Mouse (Mus musculus): Measurements from ENCODE around the gene Dusp2. TPM values are rescaled to one million over a fixed set of nuclear protein-coding genes. Genes with fewer than 3 reads are reported as not detected.
A peak's percentile ranks its signal among the peaks of the same experiment; 100 is the strongest.
"Not testable (repeated sequence)": the region's sequence is repeated elsewhere in the genome, so short reads cannot be mapped to it uniquely, and the experiment has no call there.

The Dusp2 gene
- polyA plus RNA-seq (2015; fragmentation: Nextera tagmentation; extraction: Ambion mirVana): 6.1 and 6.2 TPM in 2 replicates

DNA sequence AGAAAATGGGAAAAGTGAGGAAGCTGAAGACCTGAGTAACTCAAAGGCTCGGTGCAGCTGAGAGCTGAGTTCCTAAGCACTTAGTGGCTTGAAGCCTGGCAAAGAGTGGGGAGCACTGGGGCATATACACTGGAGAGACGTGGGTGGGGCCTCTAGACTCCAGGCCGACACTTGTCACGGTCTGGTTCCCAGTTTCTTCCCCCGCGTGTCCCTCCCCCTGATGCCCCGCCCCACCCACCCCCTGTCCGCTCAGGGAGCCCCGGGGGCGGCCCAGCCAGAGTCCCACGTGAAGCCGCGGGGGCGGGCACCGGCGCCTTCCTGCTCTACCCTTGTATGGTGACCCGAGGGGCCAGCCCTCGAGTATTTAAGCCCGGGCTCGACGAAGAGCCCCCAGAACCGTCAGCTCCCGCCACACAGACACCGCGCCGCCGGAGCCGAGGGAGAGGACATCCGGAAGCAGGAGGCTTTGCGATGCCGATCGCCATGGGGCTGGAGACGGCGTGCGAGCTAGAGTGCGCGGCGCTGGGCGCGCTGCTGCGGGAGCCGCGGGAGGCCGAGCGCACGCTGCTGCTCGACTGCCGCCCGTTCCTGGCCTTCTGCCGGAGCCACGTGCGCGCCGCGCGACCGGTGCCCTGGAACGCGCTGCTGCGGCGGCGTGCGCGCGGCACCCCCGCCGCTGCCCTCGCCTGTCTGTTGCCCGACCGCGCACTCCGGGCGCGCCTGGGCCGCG, at the start of gene Dusp2:
Dusp2 (plus strand) TSS at position 393 of the 730 bp plus-strand sequence.
- Histone ChIP-seq H3K36me3 (ENCODE audit: control insufficient read depth, insufficient read depth, low read length) (no peaks in the 10 kb centered on the region), H3K9ac (ENCODE audit: low read length) (peak within 1 kb of the TSS; percentile 66), H3K9me3 (ENCODE audit: control insufficient read depth, low read length) (no peaks in the 10 kb centered on the region), H3K4me3 (ENCODE audit: low read length) (peak within 1 kb of the TSS; percentile 56), H3K4me2 (ENCODE audit: low read depth, low read length) (peak within 1 kb of the TSS; percentile 84), H3K4me1 (replicated peaks; ENCODE audit: control insufficient read depth, insufficient read depth, low read length) (peaks cover 3% of the 10 kb centered on the region; the same call in 1 of the 2 replicates), H3K27me3 (ENCODE audit: control insufficient read depth, insufficient read depth, low read depth, low read length) (peaks cover 15% of the 10 kb centered on the region), H3K27ac (ENCODE audit: low read length) (no peak within 1 kb of the TSS)
- peak; percentile 89 for ATAC-seq (ENCODE audit: low read depth)
- WGBS: 0% methylated on average over 59 of the region's 76 CpGs

DNA sequence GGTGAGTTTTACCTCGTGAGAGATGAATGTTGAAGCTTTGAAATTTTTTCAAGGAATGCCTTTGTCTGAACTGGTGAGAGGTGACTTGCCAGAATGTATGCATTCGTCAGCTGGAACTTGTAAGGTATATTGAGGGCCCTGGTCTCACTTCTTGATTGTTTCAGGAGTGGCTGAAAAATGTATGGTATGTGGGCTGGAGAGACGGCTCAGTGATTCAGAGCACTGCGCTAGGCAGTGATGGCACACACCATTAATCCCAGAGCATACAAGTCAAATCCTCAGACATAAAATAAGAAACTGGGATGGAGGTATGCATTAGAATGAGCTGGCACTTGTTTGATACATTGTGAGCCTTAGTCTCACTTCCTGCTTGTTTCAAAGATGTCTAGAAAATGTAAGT, 43.7 kb upstream of the Dusp2 start:
- Histone ChIP-seq H3K4me2 (ENCODE audit: low read depth, low read length) (no peak overlapping the region), H3K9ac (ENCODE audit: low read length) (no peak overlapping the region), H3K4me3 (ENCODE audit: low read length) (no peak overlapping the region), H3K27ac (ENCODE audit: low read length) (no peak overlapping the region), H3K9me3 (ENCODE audit: control insufficient read depth, low read length) (no peaks in the 10 kb centered on the region), H3K36me3 (ENCODE audit: control insufficient read depth, insufficient read depth, low read length) (peaks cover 21% of the 10 kb centered on the region), H3K27me3 (ENCODE audit: control insufficient read depth, insufficient read depth, low read depth, low read length) (no peaks in the 10 kb centered on the region), H3K4me1 (replicated peaks; ENCODE audit: control insufficient read depth, insufficient read depth, low read length) (no peaks in the 10 kb centered on the region)
- WGBS: 57% methylated on average over 4 of the region's 4 CpGs
- 0 out of 2 replicates have a peak, but pooled peaks have one; percentile 36 for ATAC-seq (ENCODE audit: low read depth)

DNA sequence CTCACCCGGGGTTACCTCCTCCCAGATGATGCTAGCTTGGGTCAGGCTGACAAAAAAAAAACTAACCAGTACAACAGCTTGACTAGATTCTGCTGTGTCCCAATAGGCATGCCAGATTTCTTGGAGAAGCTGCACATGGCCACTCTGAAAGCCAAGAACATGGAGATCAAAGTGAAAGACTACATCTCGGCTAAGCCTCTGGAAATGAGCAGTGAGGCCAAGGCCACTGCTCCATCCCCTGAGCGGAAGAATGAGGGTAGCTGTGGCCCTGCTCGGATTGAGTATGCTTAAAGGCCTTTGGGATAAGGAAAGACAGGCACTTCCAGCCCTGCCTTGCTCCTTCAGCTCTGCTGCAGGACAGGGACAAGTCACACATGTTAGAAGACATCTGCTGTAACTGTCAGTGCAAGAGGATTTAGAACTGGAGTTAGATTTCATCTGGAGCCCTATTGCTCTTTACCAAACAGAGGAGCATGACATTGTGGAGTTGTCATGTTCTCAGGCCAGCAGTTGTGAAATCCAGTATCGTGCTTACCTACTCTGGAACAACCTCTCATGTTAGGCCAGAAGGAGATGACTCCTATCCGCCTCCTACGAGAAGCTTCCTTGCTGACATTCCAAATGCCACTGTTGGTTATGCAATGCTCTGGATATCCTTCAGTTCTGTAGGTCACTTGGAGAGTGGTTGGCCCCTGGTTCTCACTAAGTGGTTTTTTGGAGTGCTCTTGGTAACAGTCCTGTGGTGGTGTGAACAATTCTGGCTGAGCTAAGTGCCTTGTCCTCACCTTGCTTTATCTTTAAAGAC, 38.8 kb upstream of the Dusp2 start:
- Histone ChIP-seq H3K27ac (ENCODE audit: low read length) (no peak overlapping the region), H3K9ac (ENCODE audit: low read length) (no peak overlapping the region), H3K9me3 (ENCODE audit: control insufficient read depth, low read length) (no peaks in the 10 kb centered on the region), H3K4me2 (ENCODE audit: low read depth, low read length) (no peak overlapping the region), H3K27me3 (ENCODE audit: control insufficient read depth, insufficient read depth, low read depth, low read length) (no peaks in the 10 kb centered on the region), H3K4me3 (ENCODE audit: low read length) (no peak overlapping the region), H3K4me1 (replicated peaks; ENCODE audit: control insufficient read depth, insufficient read depth, low read length) (no peaks in the 10 kb centered on the region), H3K36me3 (ENCODE audit: control insufficient read depth, insufficient read depth, low read length) (peaks cover 37% of the 10 kb centered on the region)
- no peak for ATAC-seq (ENCODE audit: low read depth)
- 93% methylated on average over 7 of the region's 7 CpGs for WGBS

DNA sequence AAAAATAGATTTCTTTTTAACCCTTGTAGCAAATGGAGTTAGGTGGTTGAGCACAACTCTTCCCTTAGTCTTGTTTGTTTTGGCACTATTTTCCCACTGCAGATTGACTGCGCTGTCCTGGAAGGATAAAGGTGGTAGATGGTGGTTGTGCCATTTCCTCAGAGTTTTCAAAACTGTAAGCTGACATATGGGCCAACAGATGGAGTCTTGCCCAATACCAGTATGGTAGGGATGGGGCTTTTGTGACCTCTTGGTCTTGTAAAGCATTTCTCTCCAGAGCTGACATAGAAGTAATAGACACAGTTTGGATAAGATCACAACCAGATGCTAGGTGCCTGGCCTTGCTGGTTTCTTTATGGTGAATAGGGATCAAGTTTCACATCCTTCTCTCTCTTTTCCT, 37.9 kb upstream of the Dusp2 start:
- Histone ChIP-seq H3K27me3 (ENCODE audit: control insufficient read depth, insufficient read depth, low read depth, low read length) (no peaks in the 10 kb centered on the region), H3K9ac (ENCODE audit: low read length) (no peak overlapping the region), H3K27ac (ENCODE audit: low read length) (no peak overlapping the region), H3K4me2 (ENCODE audit: low read depth, low read length) (no peak overlapping the region), H3K4me3 (ENCODE audit: low read length) (no peak overlapping the region), H3K36me3 (ENCODE audit: control insufficient read depth, insufficient read depth, low read length) (peaks cover 37% of the 10 kb centered on the region), H3K9me3 (ENCODE audit: control insufficient read depth, low read length) (no peaks in the 10 kb centered on the region), H3K4me1 (replicated peaks; ENCODE audit: control insufficient read depth, insufficient read depth, low read length) (no peaks in the 10 kb centered on the region)
- WGBS: 89% methylated on average over 1 of the region's 1 CpGs
- ATAC-seq (ENCODE audit: low read depth): no peak

DNA sequence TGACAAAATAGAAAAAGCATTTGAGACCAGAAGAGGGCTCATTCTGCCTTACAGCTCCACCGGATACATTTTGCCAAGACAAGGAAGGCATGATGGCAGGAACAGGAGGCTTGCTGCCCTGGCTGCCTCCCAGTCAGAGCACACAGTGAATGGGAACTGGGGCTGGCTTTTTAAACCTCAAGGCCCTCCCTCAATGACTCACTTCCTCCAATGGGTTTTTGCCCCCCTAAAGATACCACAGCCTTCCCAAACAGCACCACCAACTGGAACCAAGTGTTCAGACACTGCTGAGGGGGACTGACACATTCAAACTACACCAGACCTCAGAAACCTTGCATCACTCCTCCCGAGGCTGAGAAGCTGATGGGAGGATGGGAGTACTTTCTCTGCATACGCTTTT, 35.3 kb upstream of the Dusp2 start:
- H3K36me3 ChIP-seq (ENCODE audit: control insufficient read depth, insufficient read depth, low read length): peaks cover 33% of the 10 kb centered on the region
- 65% methylated on average over 3 of the region's 3 CpGs for WGBS
- no peaks in the 10 kb centered on the region for H3K9me3 ChIP-seq (ENCODE audit: control insufficient read depth, low read length)
- ATAC-seq (ENCODE audit: low read depth): no peak
- H3K4me1 ChIP-seq (replicated peaks; ENCODE audit: control insufficient read depth, insufficient read depth, low read length): no peaks in the 10 kb centered on the region
- H3K4me3 ChIP-seq (ENCODE audit: low read length): no peak overlapping the region
- no peak overlapping the region for H3K27ac ChIP-seq (ENCODE audit: low read length)
- no peak overlapping the region for H3K4me2 ChIP-seq (ENCODE audit: low read depth, low read length)
- H3K9ac ChIP-seq (ENCODE audit: low read length): no peak overlapping the region
- no peaks in the 10 kb centered on the region for H3K27me3 ChIP-seq (ENCODE audit: control insufficient read depth, insufficient read depth, low read depth, low read length)

DNA sequence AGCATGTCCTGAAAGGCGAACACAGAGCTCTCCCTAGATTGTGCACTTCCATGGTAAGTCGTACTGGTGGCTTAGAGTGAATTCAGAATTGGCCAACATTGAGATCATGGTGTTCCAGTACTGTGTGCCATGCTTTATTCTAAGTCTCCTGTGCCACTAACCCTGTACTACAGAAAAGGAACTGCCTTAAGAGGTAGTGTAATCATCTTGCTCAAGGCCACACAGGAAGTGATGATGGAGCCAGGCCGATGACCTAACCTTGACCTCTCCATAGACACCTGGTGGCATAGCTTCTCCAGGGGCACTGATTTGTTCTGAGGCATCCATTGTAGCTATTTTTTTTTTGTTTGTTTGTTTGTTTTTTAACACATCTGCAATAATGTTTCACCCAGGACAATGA, 34.1 kb upstream of the Dusp2 start:
- Histone ChIP-seq H3K4me3 (ENCODE audit: low read length) (no peak overlapping the region), H3K9me3 (ENCODE audit: control insufficient read depth, low read length) (no peaks in the 10 kb centered on the region), H3K4me1 (replicated peaks; ENCODE audit: control insufficient read depth, insufficient read depth, low read length) (no peaks in the 10 kb centered on the region), H3K9ac (ENCODE audit: low read length) (no peak overlapping the region), H3K27ac (ENCODE audit: low read length) (no peak overlapping the region), H3K36me3 (ENCODE audit: control insufficient read depth, insufficient read depth, low read length) (peaks cover 23% of the 10 kb centered on the region), H3K4me2 (ENCODE audit: low read depth, low read length) (no peak overlapping the region), H3K27me3 (ENCODE audit: control insufficient read depth, insufficient read depth, low read depth, low read length) (no peaks in the 10 kb centered on the region)
- WGBS: 81% methylated on average over 3 of the region's 3 CpGs
- no peak for ATAC-seq (ENCODE audit: low read depth)

DNA sequence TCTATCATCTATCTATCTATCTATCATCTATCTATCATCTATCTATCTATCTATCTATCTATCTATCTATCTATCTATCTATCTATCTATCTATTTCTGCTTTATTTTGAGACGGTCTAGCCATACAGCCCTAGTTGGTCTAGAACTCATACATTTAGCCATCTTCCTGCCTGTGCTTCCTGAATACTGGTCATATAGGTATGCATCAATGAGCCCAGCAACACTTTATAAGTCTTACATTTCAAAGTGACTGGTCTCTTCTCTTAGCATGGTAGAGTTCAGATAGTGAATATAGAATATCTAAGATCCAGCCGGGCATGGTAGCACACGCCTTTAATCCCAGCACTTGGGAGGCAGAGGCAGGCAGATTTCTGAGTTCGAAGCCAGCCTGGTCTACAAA, 31.8 kb upstream of the Dusp2 start:
- 85% methylated on average over 4 of the region's 4 CpGs for WGBS

DNA sequence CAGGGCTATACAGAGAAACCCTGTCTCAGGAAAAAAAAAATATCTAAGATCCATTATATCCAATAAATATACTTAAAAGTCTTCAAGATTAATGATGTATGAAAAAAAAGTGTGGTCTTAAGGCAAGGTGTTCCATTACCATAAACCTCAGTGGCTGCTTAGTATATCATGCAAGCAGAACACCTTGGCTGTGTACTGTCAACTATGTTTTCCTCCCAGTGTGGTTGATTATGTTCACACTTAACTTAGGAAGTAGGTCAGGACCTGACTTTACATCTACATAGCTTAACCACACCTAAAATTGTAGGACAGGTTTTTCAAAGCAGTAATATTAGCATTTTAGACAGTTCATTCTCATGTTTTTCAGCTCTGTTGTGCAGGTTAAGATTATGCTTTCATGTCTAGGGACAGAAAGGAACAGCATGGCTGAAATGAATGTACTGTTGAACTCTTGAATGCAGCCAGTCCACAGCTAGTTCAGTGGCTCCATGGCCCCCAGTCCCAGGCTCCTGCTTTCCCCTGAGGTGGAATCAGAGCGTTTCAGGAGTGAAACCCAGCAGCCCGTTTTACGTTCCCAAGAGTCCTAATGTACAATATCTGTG, 31.2 kb upstream of the Dusp2 start:
- Histone ChIP-seq H3K9me3 (ENCODE audit: control insufficient read depth, low read length) (no peaks in the 10 kb centered on the region), H3K4me3 (ENCODE audit: low read length) (no peak overlapping the region), H3K4me1 (replicated peaks; ENCODE audit: control insufficient read depth, insufficient read depth, low read length) (no peaks in the 10 kb centered on the region), H3K9ac (ENCODE audit: low read length) (no peak overlapping the region), H3K4me2 (ENCODE audit: low read depth, low read length) (no peak overlapping the region), H3K27ac (ENCODE audit: low read length) (no peak overlapping the region), H3K27me3 (ENCODE audit: control insufficient read depth, insufficient read depth, low read depth, low read length) (no peaks in the 10 kb centered on the region), H3K36me3 (ENCODE audit: control insufficient read depth, insufficient read depth, low read length) (peaks cover 6% of the 10 kb centered on the region)
- 71% methylated on average over 3 of the region's 3 CpGs for WGBS
- ATAC-seq (ENCODE audit: low read depth): no peak

More for the DNA sequence above, 31.8 kb upstream of the Dusp2 start:
- not testable (repeated sequence) for H3K9ac ChIP-seq (ENCODE audit: low read length); ATAC-seq (ENCODE audit: low read depth); H3K4me3 ChIP-seq (ENCODE audit: low read length); H3K27me3 ChIP-seq (ENCODE audit: control insufficient read depth, insufficient read depth, low read depth, low read length); H3K4me2 ChIP-seq (ENCODE audit: low read depth, low read length); H3K4me1 ChIP-seq (replicated peaks; ENCODE audit: control insufficient read depth, insufficient read depth, low read length); H3K36me3 ChIP-seq (ENCODE audit: control insufficient read depth, insufficient read depth, low read length); H3K27ac ChIP-seq (ENCODE audit: low read length); H3K9me3 ChIP-seq (ENCODE audit: control insufficient read depth, low read length)

DNA sequence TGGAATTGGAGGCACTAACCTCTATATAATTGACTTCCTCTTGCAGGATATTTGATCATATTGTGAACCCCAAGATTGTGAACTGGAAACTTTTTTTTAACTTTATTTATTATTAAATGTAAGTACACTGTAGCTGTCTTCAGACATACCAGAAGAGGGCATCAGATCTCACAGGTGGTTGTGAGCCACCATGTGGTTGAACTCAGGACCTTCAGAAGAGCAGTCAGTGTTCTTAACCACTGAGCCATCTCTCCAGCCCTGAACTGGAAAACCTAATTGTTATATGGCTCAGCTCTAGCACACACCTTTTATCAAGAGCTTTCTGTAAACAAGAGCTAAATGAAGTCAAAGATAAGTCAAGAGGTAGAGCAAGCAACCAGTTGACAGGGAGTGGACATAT, 29.8 kb upstream of the Dusp2 start:
- ATAC-seq (ENCODE audit: low read depth): no peak

More for the DNA sequence above, 29.8 kb upstream of the Dusp2 start:
- Histone ChIP-seq H3K4me2 (ENCODE audit: low read depth, low read length) (no peak overlapping the region), H3K9me3 (ENCODE audit: control insufficient read depth, low read length) (no peaks in the 10 kb centered on the region), H3K9ac (ENCODE audit: low read length) (no peak overlapping the region), H3K4me3 (ENCODE audit: low read length) (no peak overlapping the region), H3K4me1 (replicated peaks; ENCODE audit: control insufficient read depth, insufficient read depth, low read length) (no peaks in the 10 kb centered on the region), H3K27ac (ENCODE audit: low read length) (no peak overlapping the region), H3K27me3 (ENCODE audit: control insufficient read depth, insufficient read depth, low read depth, low read length) (no peaks in the 10 kb centered on the region), H3K36me3 (ENCODE audit: control insufficient read depth, insufficient read depth, low read length) (no peaks in the 10 kb centered on the region; the same call in 1 of the 2 replicates)

Measured in lung, embryonic 16.5 days (tissue).